Comparison of ENCODE assay signal across 24 mouse cellular contexts in genomic region chr4:86315122-86315521, GRCm38 (mm10).
A peak's percentile ranks its signal among the peaks of the same experiment; 100 is the strongest.
DNase-seq lines count a peak whose midpoint lies in the region; ATAC-seq and TF ChIP-seq lines count a peak whose summit lies in the region.
"Had no signal": no experiment of that assay in that cellular context is flagged by ENCODE, and none has a peak within 500 bp of the region (broad histone marks: within the 10 kb centered on the region; RNA-seq: fewer than 3 reads in every experiment).

No protein-coding gene starts in this region.

- peak overlapping the region; percentile 84 for H3K27ac ChIP-seq in heart, embryonic 13.5 days (replicated peaks)
- no peak overlapping the region for H3K27ac ChIP-seq in heart, embryonic 11.5 days (ENCODE audit: low read depth, low read length)
- H3K27ac ChIP-seq in heart, embryonic 16.5 days (ENCODE audit: low read length) = peak overlapping the region; percentile 79
- peak overlapping the region; percentile 85 for H3K27ac ChIP-seq in lung, embryonic 16.5 days (ENCODE audit: low read length)
- H3K27ac ChIP-seq: embryonic facial prominence, embryonic 10.5 days; embryonic facial prominence, embryonic 13.5 days; forebrain, embryonic 12.5 days; forebrain, embryonic 15.5 days; heart, adult 2 months; hindbrain, embryonic 12.5 days; hindbrain, embryonic 15.5 days had no signal

- H3K4me2 ChIP-seq in heart, embryonic 13.5 days = no peak overlapping the region
- H3K4me2 ChIP-seq in heart, embryonic 11.5 days = no peak overlapping the region
- no peak overlapping the region for H3K4me2 ChIP-seq in heart, embryonic 16.5 days (ENCODE audit: low read depth, low read length)
- H3K4me2 ChIP-seq in lung, embryonic 16.5 days (ENCODE audit: low read depth, low read length) = no peak overlapping the region
- H3K4me2 ChIP-seq: embryonic facial prominence, embryonic 13.5 days; forebrain, embryonic 12.5 days; forebrain, embryonic 15.5 days; hindbrain, embryonic 12.5 days; hindbrain, embryonic 15.5 days had no signal

- no peaks in the 10 kb centered on the region for H3K36me3 ChIP-seq in heart, embryonic 13.5 days
- no peaks in the 10 kb centered on the region for H3K36me3 ChIP-seq in heart, embryonic 11.5 days (ENCODE audit: control insufficient read depth, insufficient read depth, low read length)
- no peaks in the 10 kb centered on the region for H3K36me3 ChIP-seq in heart, embryonic 16.5 days (ENCODE audit: control insufficient read depth, insufficient read depth)
- no peaks in the 10 kb centered on the region for H3K36me3 ChIP-seq in lung, embryonic 16.5 days (ENCODE audit: control insufficient read depth, insufficient read depth, low read length)
- H3K36me3 ChIP-seq: embryonic facial prominence, embryonic 10.5 days; embryonic facial prominence, embryonic 13.5 days; forebrain, embryonic 12.5 days; forebrain, embryonic 15.5 days; hindbrain, embryonic 12.5 days; hindbrain, embryonic 15.5 days had no signal

- peaks cover 71% of the 10 kb centered on the region for H3K4me1 ChIP-seq in heart, embryonic 13.5 days
- H3K4me1 ChIP-seq in heart, embryonic 11.5 days (ENCODE audit: control insufficient read depth, insufficient read depth, low read length) = peaks cover 27% of the 10 kb centered on the region
- H3K4me1 ChIP-seq in heart, embryonic 16.5 days (ENCODE audit: control insufficient read depth, insufficient read depth, low read length) = peaks cover 52% of the 10 kb centered on the region
- peaks cover 42% of the 10 kb centered on the region for H3K4me1 ChIP-seq in lung, embryonic 16.5 days (replicated peaks; ENCODE audit: control insufficient read depth, insufficient read depth, low read length)
- peaks cover 26% of the 10 kb centered on the region for H3K4me1 ChIP-seq in lung, adult 2 months (ENCODE audit: control insufficient read depth, insufficient read depth, low read length)
- H3K4me1 ChIP-seq: forebrain, embryonic 12.5 days; forebrain, embryonic 15.5 days; hindbrain, embryonic 12.5 days; hindbrain, embryonic 15.5 days had no signal

- H3K4me3 ChIP-seq in heart, embryonic 13.5 days = no peak overlapping the region
- no peak overlapping the region for H3K4me3 ChIP-seq in heart, embryonic 11.5 days (ENCODE audit: low read depth, low read length)
- H3K4me3 ChIP-seq in heart, embryonic 16.5 days (ENCODE audit: low read length) = no peak overlapping the region
- no peak overlapping the region for H3K4me3 ChIP-seq in lung, embryonic 16.5 days (ENCODE audit: low read length)
- no peak overlapping the region for H3K4me3 ChIP-seq in lung, adult 2 months (replicated peaks; ENCODE audit: extremely low read depth, low read depth, low read length)
- H3K4me3 ChIP-seq: embryonic facial prominence, embryonic 10.5 days; embryonic facial prominence, embryonic 13.5 days; erythroblast, embryonic 14.5 days; forebrain, embryonic 12.5 days; forebrain, embryonic 15.5 days; heart, adult 2 months; hindbrain, embryonic 12.5 days; hindbrain, embryonic 15.5 days had no signal

- no peak overlapping the region for H3K9ac ChIP-seq in heart, embryonic 13.5 days
- H3K9ac ChIP-seq in heart, embryonic 11.5 days (ENCODE audit: low read depth, low read length) = no peak overlapping the region
- no peak overlapping the region for H3K9ac ChIP-seq in heart, embryonic 16.5 days (ENCODE audit: low read length)
- H3K9ac ChIP-seq in lung, embryonic 16.5 days (ENCODE audit: low read length) = no peak overlapping the region
- H3K9ac ChIP-seq: embryonic facial prominence, embryonic 13.5 days; forebrain, embryonic 12.5 days; forebrain, embryonic 15.5 days; hindbrain, embryonic 12.5 days; hindbrain, embryonic 15.5 days had no signal

- H3K27me3 ChIP-seq in heart, embryonic 13.5 days (replicated peaks) = no peaks in the 10 kb centered on the region
- no peaks in the 10 kb centered on the region for H3K27me3 ChIP-seq in heart, embryonic 11.5 days (ENCODE audit: control insufficient read depth, insufficient read depth, low read length)
- no peaks in the 10 kb centered on the region for H3K27me3 ChIP-seq in heart, embryonic 16.5 days (ENCODE audit: control insufficient read depth, insufficient read depth, low read length)
- no peaks in the 10 kb centered on the region for H3K27me3 ChIP-seq in lung, embryonic 16.5 days (ENCODE audit: control insufficient read depth, insufficient read depth, low read depth, low read length)
- H3K27me3 ChIP-seq: embryonic facial prominence, embryonic 13.5 days; forebrain, embryonic 12.5 days; forebrain, embryonic 15.5 days; hindbrain, embryonic 12.5 days; hindbrain, embryonic 15.5 days had no signal

- TF ChIP-seq POLR2A in lung, adult 2 months (IDR thresholded peaks at IDR 0.05; ENCODE audit: borderline replicate concordance, extremely low read depth, low read depth, low read length) = no peak

- no peak for TF ChIP-seq CTCF in lung, adult 2 months (IDR thresholded peaks at IDR 0.05; ENCODE audit: insufficient read depth, low read length)

- intact Hi-C loops in heart, postnatal 10 days (cut with DNase I) = no loop called here
- intact Hi-C loops in heart, postnatal 14 days (cut with DNase I) = loop anchor here (5.0 kb wide), 1 partner anchor 67 kb away; no protein-coding TSS in a partner anchor

- peak; percentile 84 for DNase-seq in heart, adult 11 months
- no peak for DNase-seq in heart, postnatal 10 days
- no peak for DNase-seq in heart, postnatal 14 days
- no peak for DNase-seq in lung, adult 2 months
- DNase-seq: adrenal gland, adult 8-10 months; adrenal gland, postnatal 25 days; cerebellum, adult 11-12 months; cerebellum, adult 8-10 months; embryo, embryonic 11 days; gastrocnemius, postnatal 25 days; heart, adult 2 months had no signal

- no peaks in the 10 kb centered on the region for H3K9me3 ChIP-seq in heart, embryonic 13.5 days
- no peaks in the 10 kb centered on the region for H3K9me3 ChIP-seq in heart, embryonic 11.5 days (replicated peaks; ENCODE audit: control insufficient read depth, low read length)
- H3K9me3 ChIP-seq in heart, embryonic 16.5 days (replicated peaks; ENCODE audit: control insufficient read depth, low read length) = no peaks in the 10 kb centered on the region
- no peaks in the 10 kb centered on the region for H3K9me3 ChIP-seq in lung, embryonic 16.5 days (ENCODE audit: control insufficient read depth, low read length)
- H3K9me3 ChIP-seq: embryonic facial prominence, embryonic 10.5 days; embryonic facial prominence, embryonic 13.5 days; forebrain, embryonic 12.5 days; forebrain, embryonic 15.5 days; hindbrain, embryonic 12.5 days; hindbrain, embryonic 15.5 days had no signal

- 39% methylated on average over 4 of the region's 4 CpGs for WGBS in heart, embryonic 13.5 days
- WGBS in heart, embryonic 11.5 days (ENCODE audit: insufficient replicate concordance) = 43% methylated on average over 4 of the region's 4 CpGs
- WGBS in heart, embryonic 16.5 days = 36% methylated on average over 4 of the region's 4 CpGs
- WGBS in lung, embryonic 16.5 days = 32% methylated on average over 4 of the region's 4 CpGs
- 74% methylated on average over 4 of the region's 4 CpGs for WGBS in lung, adult 2 months

- ATAC-seq in heart, embryonic 13.5 days (ENCODE audit: extremely low read depth, insufficient number of reproducible peaks, low FRiP score, low TSS enrichment) = peak; percentile 44; the same call in 1 of the 2 replicates
- no peak for ATAC-seq in heart, embryonic 11.5 days (replicated peaks; ENCODE audit: insufficient number of reproducible peaks, low FRiP score, low TSS enrichment)
- ATAC-seq in heart, embryonic 16.5 days (replicated peaks; ENCODE audit: extremely low read depth, insufficient read depth, low FRiP score) = peak; percentile 28; the same call in 1 of the 2 replicates
- no peak for ATAC-seq in lung, embryonic 16.5 days (ENCODE audit: low read depth)
- ATAC-seq: activated CD4-positive, CD25-positive, alpha-beta regulatory T cell, adult 4 months; forebrain, embryonic 15.5 days; intestine, postnatal 0 days had no signal

Comparison
In these comparisons a context has a peak if more than half of its experiments do, and no peak if none do; other contexts are left out.
1. ATAC-seq: peak in heart, embryonic 13.5 days (single experiment) and heart, embryonic 16.5 days (single experiment); none in heart, embryonic 11.5 days (single experiment) and lung, embryonic 16.5 days (single experiment).